ENCODE assay signal across 8 mouse cellular contexts in genomic region chr3:156561524-156562423, GRCm38 (mm10). TPM values are rescaled to one million over a fixed set of nuclear protein-coding genes. Genes with fewer than 3 reads are reported as not detected.
DNase-seq lines count a peak whose midpoint lies in the region; ATAC-seq and TF ChIP-seq lines count a peak whose summit lies in the region.

Gene Negr1, plus strand, starts transcription at chr3:156561794.

- H3K9me3 ChIP-seq in embryonic facial prominence, embryonic 12.5 days, result no peaks in the 10 kb centered on the region
- H3K9me3 ChIP-seq in limb, embryonic 11.5 days (ENCODE audit: control insufficient read depth, low read length), result no peaks in the 10 kb centered on the region
- H3K9me3 ChIP-seq in midbrain, embryonic 13.5 days, result no peaks in the 10 kb centered on the region
- no peaks in the 10 kb centered on the region for H3K9me3 ChIP-seq in stomach, embryonic 15.5 days

- H3K27me3 ChIP-seq in embryonic facial prominence, embryonic 12.5 days, result peaks cover 19% of the 10 kb centered on the region
- H3K27me3 ChIP-seq in limb, embryonic 11.5 days (ENCODE audit: control insufficient read depth, insufficient read depth, low read length), result peaks cover 16% of the 10 kb centered on the region
- peaks cover 8% of the 10 kb centered on the region; the same call in 1 of the 2 replicates for H3K27me3 ChIP-seq in midbrain, embryonic 13.5 days
- H3K27me3 ChIP-seq in stomach, embryonic 15.5 days (replicated peaks), result peaks cover 12% of the 10 kb centered on the region

- peak within 1 kb of the TSS; percentile 53 for H3K9ac ChIP-seq in embryonic facial prominence, embryonic 12.5 days
- H3K9ac ChIP-seq in limb, embryonic 11.5 days (ENCODE audit: low read length), result peak within 1 kb of the TSS; percentile 60
- H3K9ac ChIP-seq in midbrain, embryonic 13.5 days (replicated peaks), result peak within 1 kb of the TSS; percentile 76
- peak within 1 kb of the TSS; percentile 37 for H3K9ac ChIP-seq in stomach, embryonic 15.5 days

- peak within 1 kb of the TSS; percentile 38 for H3K4me3 ChIP-seq in bone marrow macrophage, adult 2 months (ENCODE audit: insufficient read depth, low read length)
- H3K4me3 ChIP-seq in embryonic facial prominence, embryonic 12.5 days, result peak within 1 kb of the TSS; percentile 70
- peak within 1 kb of the TSS; percentile 53 for H3K4me3 ChIP-seq in limb, embryonic 11.5 days (ENCODE audit: low read depth, low read length)
- H3K4me3 ChIP-seq in midbrain, embryonic 13.5 days (replicated peaks), result peak within 1 kb of the TSS; percentile 56
- peak within 1 kb of the TSS; percentile 57 for H3K4me3 ChIP-seq in stomach, embryonic 15.5 days (replicated peaks)

- peak; percentile 51 to 66 for DNase-seq in heart, adult 18-20 months
- peak; percentile 7 for DNase-seq in kidney, adult 9 months
- peak; percentile 77 for DNase-seq in limb, embryonic 11.5 days (ENCODE audit: low spot score)
- no peak for DNase-seq in c-Kit-positive CD71-positive TER-119-positive erythroid progenitor cells, embryonic 14.5 days (ENCODE audit: low spot score)

- TF ChIP-seq POLR2A in bone marrow macrophage, adult 2 months (IDR thresholded peaks at IDR 0.05; ENCODE audit: borderline replicate concordance, low read depth, low read length), result no peak

- under 1% methylated on average over 78 of the region's 79 CpGs for WGBS in embryonic facial prominence, embryonic 12.5 days
- WGBS in limb, embryonic 11.5 days, result under 1% methylated on average over 78 of the region's 79 CpGs
- under 1% methylated on average over 75 of the region's 79 CpGs for WGBS in midbrain, embryonic 13.5 days
- WGBS in stomach, embryonic 15.5 days, result under 1% methylated on average over 75 of the region's 79 CpGs

- no peak within 1 kb of the TSS for H3K27ac ChIP-seq in bone marrow macrophage, adult 2 months (ENCODE audit: insufficient read depth, low read depth, low read length)
- peak within 1 kb of the TSS; percentile 89 for H3K27ac ChIP-seq in embryonic facial prominence, embryonic 12.5 days
- no peak within 1 kb of the TSS for H3K27ac ChIP-seq in limb, embryonic 11.5 days (replicated peaks; ENCODE audit: low read depth, low read length)
- H3K27ac ChIP-seq in midbrain, embryonic 13.5 days, result peak within 1 kb of the TSS; percentile 96
- peak within 1 kb of the TSS; percentile 81 for H3K27ac ChIP-seq in stomach, embryonic 15.5 days

- no peaks in the 10 kb centered on the region for H3K36me3 ChIP-seq in embryonic facial prominence, embryonic 12.5 days
- H3K36me3 ChIP-seq in limb, embryonic 11.5 days (ENCODE audit: control insufficient read depth, insufficient read depth, low read length), result no peaks in the 10 kb centered on the region
- H3K36me3 ChIP-seq in midbrain, embryonic 13.5 days, result no peaks in the 10 kb centered on the region
- H3K36me3 ChIP-seq in stomach, embryonic 15.5 days, result no peaks in the 10 kb centered on the region

- no peaks in the 10 kb centered on the region; the same call in 1 of the 2 replicates for H3K4me1 ChIP-seq in bone marrow macrophage, adult 2 months (ENCODE audit: control insufficient read depth, insufficient read depth, low read length)
- no peaks in the 10 kb centered on the region; the same call in 1 of the 2 replicates for H3K4me1 ChIP-seq in embryonic facial prominence, embryonic 12.5 days
- H3K4me1 ChIP-seq in limb, embryonic 11.5 days (ENCODE audit: control insufficient read depth, insufficient read depth, low read length), result no peaks in the 10 kb centered on the region
- H3K4me1 ChIP-seq in midbrain, embryonic 13.5 days (replicated peaks), result peaks cover 40% of the 10 kb centered on the region
- no peaks in the 10 kb centered on the region; the same call in 1 of the 2 replicates for H3K4me1 ChIP-seq in stomach, embryonic 15.5 days

- no peak for TF ChIP-seq CTCF in bone marrow macrophage, adult 2 months (IDR thresholded peaks at IDR 0.05; ENCODE audit: low read depth, low read length)

- ATAC-seq in embryonic facial prominence, embryonic 12.5 days (ENCODE audit: insufficient number of reproducible peaks, insufficient read depth, low FRiP score, low TSS enrichment), result peak; percentile 71
- peak; percentile 70 for ATAC-seq in limb, embryonic 11.5 days (ENCODE audit: insufficient number of reproducible peaks, low FRiP score, low TSS enrichment, low read depth)
- peak; percentile 89 for ATAC-seq in midbrain, embryonic 13.5 days
- ATAC-seq in stomach, embryonic 15.5 days (ENCODE audit: insufficient read depth, low FRiP score, low read depth), result peak; percentile 69; the same call in 1 of the 2 replicates

- H3K4me2 ChIP-seq in embryonic facial prominence, embryonic 12.5 days (replicated peaks), result peak within 1 kb of the TSS; percentile 75
- H3K4me2 ChIP-seq in limb, embryonic 11.5 days (ENCODE audit: low read depth, severe bottlenecking), result peak within 1 kb of the TSS; percentile 77
- peak within 1 kb of the TSS; percentile 64 for H3K4me2 ChIP-seq in midbrain, embryonic 13.5 days (replicated peaks)
- H3K4me2 ChIP-seq in stomach, embryonic 15.5 days, result peak within 1 kb of the TSS; percentile 93

RNA-seq across cellular contexts. Expression of gene Negr1, which starts in this region (rescaled TPM):
- polyA plus RNA-seq in bone marrow macrophage, adult 2 months (2012; ENCODE audit: insufficient read depth, insufficient read length, missing spikeins), result not detected in 2 replicates
- 6.0 and 7.6 TPM in 2 replicates for polyA plus RNA-seq in embryonic facial prominence, embryonic 12.5 days (2016; fragmentation: Nextera tagmentation; extraction: Ambion mirVana)
- 1 to 10 TPM in 1 of 2 experiments, under 1 TPM in 1; 0.40 to 1.9 TPM for total RNA-seq in heart, adult 18-20 months (2021)
- 1.9 and 3.1 TPM in 2 replicates for polyA plus RNA-seq in limb, embryonic 11.5 days (2014; fragmentation: Nextera tagmentation; extraction: Ambion mirVana)
- polyA plus RNA-seq in midbrain, embryonic 13.5 days (2015; fragmentation: Nextera tagmentation; extraction: Ambion mirVana), result 34.1 and 34.3 TPM in 2 replicates
- polyA plus RNA-seq in stomach, embryonic 15.5 days (2015; fragmentation: Nextera tagmentation; extraction: Ambion mirVana), result 3.8 and 3.9 TPM in 2 replicates

Comparison
In these comparisons a context has a peak if more than half of its experiments do, and no peak if none do; other contexts are left out.
1. H3K27ac ChIP-seq: peak in embryonic facial prominence, embryonic 12.5 days (single experiment), midbrain, embryonic 13.5 days (single experiment) and stomach, embryonic 15.5 days (single experiment); none in bone marrow macrophage, adult 2 months (single experiment) and limb, embryonic 11.5 days (single experiment).
2. Peak in every context shown above with its lines, with median percentiles within 50 percentile points of each other: H3K4me3 ChIP-seq, ATAC-seq, H3K4me2 ChIP-seq and H3K9ac ChIP-seq.